Mouse (Mus musculus) heart, embryonic 14.5 days (tissue): Measurements from ENCODE around the gene Nkx6-1. TPM values are rescaled to one million over a fixed set of nuclear protein-coding genes. Genes with fewer than 3 reads are reported as not detected.

Experiments
- ATAC-seq: fragments of 200-750 bp; cut with Nextera tagmentation; 2 replicates; pipeline ENCODE4 v1.8.0; 2017; ENCODE audit warnings: low read depth, moderate TSS enrichment; ENCODE audit not compliant: insufficient number of reproducible peaks, insufficient read depth, low FRiP score
- H3K27ac ChIP-seq, 2 experiments: fragments of 200-500 bp in 1 of 2; fragments of 300-500 bp in 1 of 2; sonication (generic) in 1 of 2; replicated peaks in 1 of 2; 2 replicates each; pipeline ENCODE4 v1.5.1; 2012 to 2014; ENCODE audit warnings: low read depth in 2 of 2, low read length in 2 of 2, control low read depth in 1 of 2, mild to moderate bottlenecking in 1 of 2, mixed read lengths in 1 of 2; ENCODE audit not compliant: control insufficient read depth in 1 of 2, insufficient read depth in 1 of 2
- H3K27me3 ChIP-seq: fragments of 300-500 bp; sonication (generic); 2 replicates; pipeline ENCODE4 v1.6.1; 2014; ENCODE audit warnings: mild to moderate bottlenecking, low read length, control low read depth; ENCODE audit not compliant: control insufficient read depth, insufficient read depth
- H3K36me3 ChIP-seq: fragments of 300-500 bp; sonication (generic); 2 replicates; pipeline ENCODE4 v1.6.1; 2014; ENCODE audit warnings: mild to moderate bottlenecking, control low read depth, low read length, mixed read lengths; ENCODE audit not compliant: control insufficient read depth, insufficient read depth
- H3K4me1 ChIP-seq, 2 experiments: fragments of 200-500 bp in 1 of 2; fragments of 300-500 bp in 1 of 2; sonication (generic) in 1 of 2; 2 replicates each; pipeline ENCODE4 v1.6.1; 2012 to 2014; ENCODE audit warnings: low read length in 2 of 2, control low read depth in 1 of 2, mixed read lengths in 1 of 2; ENCODE audit not compliant: control insufficient read depth in 2 of 2, insufficient read depth in 2 of 2
- H3K4me2 ChIP-seq: fragments of 300-500 bp; sonication (generic); 2 replicates; pipeline ENCODE4 v1.6.1; 2014; ENCODE audit warnings: mild to moderate bottlenecking, low read length
- H3K4me3 ChIP-seq, 2 experiments: fragments of 200-500 bp in 1 of 2; fragments of 300-500 bp in 1 of 2; sonication (generic) in 1 of 2; 2 replicates each; pipeline ENCODE4 v1.5.1; 2012 to 2014; ENCODE audit warnings: low read length in 2 of 2, mild to moderate bottlenecking in 2 of 2, control low read depth in 1 of 2, low read depth in 1 of 2, moderate library complexity in 1 of 2; ENCODE audit not compliant: control insufficient read depth in 1 of 2, insufficient read depth in 1 of 2
- H3K9ac ChIP-seq: fragments of 300-500 bp; sonication (generic); 2 replicates; pipeline ENCODE4 v1.6.1; 2014; ENCODE audit warnings: mild to moderate bottlenecking, low read length
- H3K9me3 ChIP-seq: fragments of 300-500 bp; sonication (generic); 2 replicates; pipeline ENCODE4 v1.6.1; 2016; ENCODE audit warnings: low read length, control low read depth; ENCODE audit not compliant: control insufficient read depth
- WGBS: fragments of 180-500 bp; shearing (Covaris S2); extraction: QIAGEN DNeasy Blood & Tissue Kit; methylation state at CpG from one replicate; pipeline ENCODE4 v1.1.7; 2014; 5-methylcytosine and 5-hydroxymethylcytosine counted together
- polyA plus RNA-seq: library from polyadenylated mRNA; unstranded; fragments of >200 nt; fragmentation: Nextera tagmentation; extraction: Ambion mirVana; gene quantifications from 2 replicates; pipeline ENCODE4 v1.2.1, GENCODE M21; 2014

The Nkx6-1 gene
- polyA plus RNA-seq, 1 experiment from 2014 or later, result 0.05 TPM

GRCm38 (mm10) chr5:101680338-101680737 is 15.5 kb upstream of the Nkx6-1 start:
- H3K4me1 ChIP-seq, result no peaks in the 10 kb centered on the region
- 50% methylated on average over 6 of the region's 6 CpGs for WGBS
- H3K36me3 ChIP-seq, result no peaks in the 10 kb centered on the region
- no peak overlapping the region for H3K9ac ChIP-seq
- H3K27ac ChIP-seq, result no peak overlapping the region
- no peaks in the 10 kb centered on the region for H3K27me3 ChIP-seq
- no peak for ATAC-seq
- no peak overlapping the region for H3K4me2 ChIP-seq
- no peak overlapping the region for H3K4me3 ChIP-seq
- H3K9me3 ChIP-seq, result no peaks in the 10 kb centered on the region

GRCm38 (mm10) chr5:101669381-101669780 is 4.6 kb upstream of the Nkx6-1 start:
- no peaks in the 10 kb centered on the region for H3K36me3 ChIP-seq
- 5% methylated on average over 15 of the region's 15 CpGs for WGBS
- no peak overlapping the region for H3K27ac ChIP-seq
- H3K4me3 ChIP-seq, result no peak overlapping the region
- peaks cover 62% of the 10 kb centered on the region for H3K27me3 ChIP-seq
- no peaks in the 10 kb centered on the region for H3K9me3 ChIP-seq
- H3K9ac ChIP-seq, result no peak overlapping the region
- H3K4me1 ChIP-seq, result peaks cover 3 to 12% of the 10 kb centered on the region in 2 experiments; a peak in 3 of 4 replicates
- no peak for ATAC-seq
- no peak overlapping the region for H3K4me2 ChIP-seq

GRCm38 (mm10) chr5:101668475-101668874 is 3.7 kb upstream of the Nkx6-1 start:
- ATAC-seq, result no peak
- Histone ChIP-seq H3K4me2 (no peak overlapping the region), H3K4me1 (peaks cover 3 to 22% of the 10 kb centered on the region in 2 experiments; a peak in 3 of 4 replicates), H3K36me3 (no peaks in the 10 kb centered on the region), H3K27ac (no peak overlapping the region), H3K9ac (no peak overlapping the region), H3K27me3 (peaks cover 71% of the 10 kb centered on the region), H3K9me3 (no peaks in the 10 kb centered on the region), H3K4me3 (no peak overlapping the region)
- WGBS, result 4% methylated on average over 12 of the region's 12 CpGs

DNA sequence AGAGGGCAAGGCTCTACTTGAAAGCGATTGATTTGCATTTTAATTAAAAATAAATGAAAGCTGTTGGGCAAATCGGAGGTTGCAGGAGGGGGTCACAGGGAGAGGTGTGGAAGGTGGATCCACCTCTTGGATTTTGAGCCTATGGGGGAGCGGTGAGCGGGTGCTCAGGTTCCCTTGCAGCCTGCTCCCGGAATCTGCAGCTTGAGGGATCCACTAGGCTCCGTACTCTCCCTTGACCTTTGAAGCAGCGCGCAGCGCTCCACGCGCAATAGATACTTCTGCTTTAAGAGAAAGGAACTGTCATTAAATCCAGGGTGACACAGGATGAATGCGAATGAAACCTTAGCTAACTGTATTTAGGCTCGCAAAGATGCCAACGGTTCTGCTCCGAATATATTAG is 3.2 kb upstream of the Nkx6-1 start:
- Histone ChIP-seq H3K4me2 (no peak overlapping the region), H3K36me3 (no peaks in the 10 kb centered on the region), H3K4me1 (peaks cover 3 to 24% of the 10 kb centered on the region in 2 experiments; a peak in 3 of 4 replicates), H3K4me3 (no peak overlapping the region), H3K27ac (no peak overlapping the region), H3K27me3 (peaks cover 75% of the 10 kb centered on the region), H3K9ac (no peak overlapping the region), H3K9me3 (no peaks in the 10 kb centered on the region)
- no peak for ATAC-seq
- WGBS, result 3% methylated on average over 15 of the region's 15 CpGs

GRCm38 (mm10) chr5:101667263-101667990 is 2.6 kb upstream of the Nkx6-1 start:
- H3K4me2 ChIP-seq, result no peak overlapping the region
- H3K36me3 ChIP-seq, result no peaks in the 10 kb centered on the region
- WGBS, result 2% methylated on average over 19 of the region's 19 CpGs
- ATAC-seq, result no peak
- no peak overlapping the region for H3K9ac ChIP-seq
- H3K27me3 ChIP-seq, result peaks cover 81% of the 10 kb centered on the region
- peaks cover 3 to 24% of the 10 kb centered on the region in 2 experiments; a peak in 3 of 4 replicates for H3K4me1 ChIP-seq
- H3K4me3 ChIP-seq, result no peak overlapping the region
- no peaks in the 10 kb centered on the region for H3K9me3 ChIP-seq
- H3K27ac ChIP-seq, result no peak overlapping the region

DNA sequence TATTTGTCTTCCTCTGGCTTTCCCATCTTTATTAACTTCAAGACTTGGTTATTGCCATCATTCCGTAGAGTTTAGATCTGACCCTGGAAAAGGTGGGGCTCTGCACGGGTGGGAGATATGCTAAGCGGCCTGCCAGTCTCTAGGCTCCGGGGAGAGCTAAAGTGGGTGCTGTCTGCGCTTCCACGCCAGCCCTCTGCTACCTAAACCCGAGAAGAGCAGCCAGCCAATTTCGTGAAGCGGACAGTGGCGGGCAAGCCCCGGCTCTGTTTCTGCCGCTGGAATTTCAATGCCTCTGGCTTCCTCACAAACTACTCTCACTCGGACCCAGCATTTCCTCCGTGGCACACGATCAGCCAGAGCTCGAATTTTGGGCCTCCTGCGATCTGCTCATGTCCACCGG is 1.9 kb upstream of the Nkx6-1 start:
- H3K4me2 ChIP-seq, result no peak overlapping the region
- H3K9me3 ChIP-seq, result no peaks in the 10 kb centered on the region
- H3K4me3 ChIP-seq, result no peak overlapping the region
- WGBS, result 2% methylated on average over 18 of the region's 18 CpGs
- H3K36me3 ChIP-seq, result no peaks in the 10 kb centered on the region
- H3K27me3 ChIP-seq, result peaks cover 88% of the 10 kb centered on the region
- H3K4me1 ChIP-seq, result peaks cover 3 to 24% of the 10 kb centered on the region in 2 experiments; a peak in 3 of 4 replicates
- H3K9ac ChIP-seq, result no peak overlapping the region
- ATAC-seq, result no peak
- H3K27ac ChIP-seq, result no peak overlapping the region

DNA sequence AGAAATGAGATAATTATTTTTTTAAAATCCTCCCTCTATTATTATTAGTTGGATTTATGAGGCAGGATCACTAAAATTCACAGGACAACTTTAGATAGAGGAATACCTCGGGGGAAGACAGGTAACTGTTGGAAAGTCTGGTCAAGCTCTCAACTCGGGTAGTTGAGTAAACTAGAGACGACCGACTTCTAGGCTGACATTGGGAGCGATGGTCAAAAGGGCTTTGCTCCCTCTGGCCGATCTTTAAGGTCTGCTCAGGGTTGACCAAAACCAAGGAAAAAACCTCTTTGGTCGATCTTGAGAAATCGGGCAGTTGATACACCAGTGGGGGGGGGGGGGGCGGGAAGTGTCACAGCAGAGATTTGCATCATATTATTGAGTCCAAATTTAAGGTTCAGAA is 1.3 kb upstream of the Nkx6-1 start:
- Histone ChIP-seq H3K4me1 (peaks cover 3 to 24% of the 10 kb centered on the region in 2 experiments; a peak in 3 of 4 replicates), H3K27ac (no peak overlapping the region), H3K36me3 (no peaks in the 10 kb centered on the region), H3K9ac (no peak overlapping the region), H3K4me3 (peak overlapping the region in 1 of 2 experiments; percentile 45; a peak in 1 of 4 replicates), H3K9me3 (no peaks in the 10 kb centered on the region), H3K27me3 (peaks cover 95% of the 10 kb centered on the region), H3K4me2 (peak overlapping the region; percentile 74)
- ATAC-seq, result no peak
- WGBS, result 3% methylated on average over 9 of the region's 9 CpGs
